Mouse (Mus musculus): ENCODE results near the gene Cox20. TPM values are rescaled to one million over a fixed set of nuclear protein-coding genes. Genes with fewer than 3 reads are reported as not detected.

Cox20 gene
- polyA plus RNA-seq, 1 experiment from 2014 or later = 101 TPM

GRCm38 (mm10) chr1:178303425-178303824 is 15.5 kb upstream of the Cox20 start:
- no peaks in the 10 kb centered on the region for H3K36me3 ChIP-seq
- no peak overlapping the region for H3K9ac ChIP-seq
- H3K9me3 ChIP-seq = peaks cover 4% of the 10 kb centered on the region; the same call in 1 of the 2 replicates
- no peak overlapping the region for H3K4me3 ChIP-seq
- no peaks in the 10 kb centered on the region for H3K27me3 ChIP-seq
- H3K4me2 ChIP-seq = no peak overlapping the region
- no peak for ATAC-seq (ENCODE audit: insufficient number of reproducible peaks, low FRiP score, low TSS enrichment, low read depth)
- 25% methylated on average over 3 of the region's 3 CpGs for WGBS
- H3K4me1 ChIP-seq = no peaks in the 10 kb centered on the region
- H3K27ac ChIP-seq = no peak overlapping the region

- Histone ChIP-seq H3K4me3 (no peak overlapping the region), H3K27me3 (no peaks in the 10 kb centered on the region), H3K4me2 (no peak overlapping the region), H3K27ac (no peak overlapping the region), H3K9me3 (no peaks in the 10 kb centered on the region), H3K9ac (no peak overlapping the region), H3K4me1 (no peaks in the 10 kb centered on the region), H3K36me3 (no peaks in the 10 kb centered on the region)
- 53% methylated on average over 2 of the region's 2 CpGs for WGBS
- no peak for ATAC-seq (ENCODE audit: insufficient number of reproducible peaks, low FRiP score, low TSS enrichment, low read depth)
Measured at GRCm38 (mm10) chr1:178309487-178309886, 9.4 kb upstream of the Cox20 start.

GRCm38 (mm10) chr1:178310128-178310527 is 8.8 kb upstream of the Cox20 start:
- no peak overlapping the region for H3K9ac ChIP-seq
- no peaks in the 10 kb centered on the region for H3K27me3 ChIP-seq
- no peak overlapping the region for H3K4me3 ChIP-seq
- no peak for ATAC-seq (ENCODE audit: insufficient number of reproducible peaks, low FRiP score, low TSS enrichment, low read depth)
- H3K9me3 ChIP-seq = no peaks in the 10 kb centered on the region
- no peaks in the 10 kb centered on the region for H3K36me3 ChIP-seq
- no peak overlapping the region for H3K4me2 ChIP-seq
- H3K27ac ChIP-seq = no peak overlapping the region
- no peaks in the 10 kb centered on the region for H3K4me1 ChIP-seq
- 46% methylated on average over 1 of the region's 1 CpGs for WGBS

- H3K27ac ChIP-seq = no peak overlapping the region
- no peak overlapping the region for H3K4me2 ChIP-seq
- no peak for ATAC-seq (ENCODE audit: insufficient number of reproducible peaks, low FRiP score, low TSS enrichment, low read depth)
- 91% methylated on average over 1 of the region's 1 CpGs for WGBS
- no peaks in the 10 kb centered on the region for H3K4me1 ChIP-seq
- H3K36me3 ChIP-seq = no peaks in the 10 kb centered on the region
- H3K4me3 ChIP-seq = no peak overlapping the region
- no peaks in the 10 kb centered on the region for H3K9me3 ChIP-seq
- no peaks in the 10 kb centered on the region for H3K27me3 ChIP-seq
- no peak overlapping the region for H3K9ac ChIP-seq
Measured at GRCm38 (mm10) chr1:178313039-178313597, 5.8 kb upstream of the Cox20 start.

GRCm38 (mm10) chr1:178314236-178314635 is 4.7 kb upstream of the Cox20 start:
- no peaks in the 10 kb centered on the region for H3K27me3 ChIP-seq
- ATAC-seq (ENCODE audit: insufficient number of reproducible peaks, low FRiP score, low TSS enrichment, low read depth) = no peak
- H3K36me3 ChIP-seq = no peaks in the 10 kb centered on the region
- H3K4me3 ChIP-seq = no peak overlapping the region
- H3K9ac ChIP-seq = no peak overlapping the region
- H3K4me2 ChIP-seq = no peak overlapping the region
- H3K9me3 ChIP-seq = no peaks in the 10 kb centered on the region
- H3K27ac ChIP-seq = no peak overlapping the region
- no peaks in the 10 kb centered on the region for H3K4me1 ChIP-seq
- WGBS = 90% methylated on average over 2 of the region's 2 CpGs

GRCm38 (mm10) chr1:178317275-178318001 is 1.5 kb upstream of the Cox20 start:
- ATAC-seq (ENCODE audit: insufficient number of reproducible peaks, low FRiP score, low TSS enrichment, low read depth) = no peak
- no peaks in the 10 kb centered on the region for H3K9me3 ChIP-seq
- H3K36me3 ChIP-seq = peaks cover 16% of the 10 kb centered on the region
- peak overlapping the region; percentile 78; the same call in 1 of the 2 replicates for H3K9ac ChIP-seq
- H3K4me3 ChIP-seq = peak overlapping the region; percentile 62
- peaks cover 14% of the 10 kb centered on the region for H3K4me1 ChIP-seq
- 27% methylated on average over 10 of the region's 10 CpGs for WGBS
- H3K4me2 ChIP-seq = peak overlapping the region; percentile 54
- H3K27me3 ChIP-seq = no peaks in the 10 kb centered on the region
- peak overlapping the region; percentile 100 for H3K27ac ChIP-seq

GRCm38 (mm10) chr1:178318002-178318388 is 935 bp upstream of the Cox20 start:
- ATAC-seq (ENCODE audit: insufficient number of reproducible peaks, low FRiP score, low TSS enrichment, low read depth) = peak; percentile 50; the same call in 1 of the 2 replicates
- peaks cover 21% of the 10 kb centered on the region for H3K36me3 ChIP-seq
- peak overlapping the region; percentile 62 for H3K4me3 ChIP-seq
- peaks cover 14% of the 10 kb centered on the region for H3K4me1 ChIP-seq
- peak overlapping the region; percentile 54 for H3K4me2 ChIP-seq
- H3K9ac ChIP-seq = peak overlapping the region; percentile 78
- under 1% methylated on average over 17 of the region's 17 CpGs for WGBS
- no peaks in the 10 kb centered on the region for H3K27me3 ChIP-seq
- no peaks in the 10 kb centered on the region for H3K9me3 ChIP-seq
- H3K27ac ChIP-seq = peak overlapping the region; percentile 100

GRCm38 (mm10) chr1:178319295-178320037 is 536 bp downstream of the Cox20 start:
- Histone ChIP-seq H3K9me3 (no peaks in the 10 kb centered on the region), H3K36me3 (peaks cover 31% of the 10 kb centered on the region), H3K27ac (peak overlapping the region; percentile 100), H3K27me3 (no peaks in the 10 kb centered on the region), H3K4me1 (peaks cover 14% of the 10 kb centered on the region), H3K4me2 (peak overlapping the region; percentile 54), H3K4me3 (peak overlapping the region; percentile 62), H3K9ac (peak overlapping the region; percentile 78)
- no peak for ATAC-seq (ENCODE audit: insufficient number of reproducible peaks, low FRiP score, low TSS enrichment, low read depth)
- under 1% methylated on average over 12 of the region's 12 CpGs for WGBS

- H3K4me1 ChIP-seq = peaks cover 14% of the 10 kb centered on the region
- H3K9me3 ChIP-seq = no peaks in the 10 kb centered on the region
- WGBS = 19% methylated on average over 8 of the region's 8 CpGs
- ATAC-seq (ENCODE audit: insufficient number of reproducible peaks, low FRiP score, low TSS enrichment, low read depth) = no peak
- H3K27me3 ChIP-seq = no peaks in the 10 kb centered on the region
- H3K36me3 ChIP-seq = peaks cover 38% of the 10 kb centered on the region
- H3K4me2 ChIP-seq = peak overlapping the region; percentile 54
- peak overlapping the region; percentile 100 for H3K27ac ChIP-seq
- peak overlapping the region; percentile 62 for H3K4me3 ChIP-seq
- peak overlapping the region; percentile 78; the same call in 1 of the 2 replicates for H3K9ac ChIP-seq
Measured at GRCm38 (mm10) chr1:178320038-178320722, 1.2 kb downstream of the Cox20 start.

GRCm38 (mm10) chr1:178320723-178321590 is 2.0 kb downstream of the Cox20 start:
- Histone ChIP-seq H3K36me3 (peaks cover 40% of the 10 kb centered on the region), H3K4me1 (peaks cover 14% of the 10 kb centered on the region), H3K4me3 (peak overlapping the region; percentile 62), H3K27ac (peak overlapping the region; percentile 100), H3K4me2 (peak overlapping the region; percentile 54), H3K9ac (0 out of 2 replicates have a peak overlapping the region, but pooled peaks have one; percentile 8), H3K27me3 (no peaks in the 10 kb centered on the region), H3K9me3 (no peaks in the 10 kb centered on the region)
- WGBS = 34% methylated on average over 5 of the region's 5 CpGs
- no peak for ATAC-seq (ENCODE audit: insufficient number of reproducible peaks, low FRiP score, low TSS enrichment, low read depth)
